Mouse (Mus musculus) left cerebral cortex, adult 8-10 months (tissue): ENCODE results near the gene Camta2. TPM values are rescaled to one million over a fixed set of nuclear protein-coding genes. Genes with fewer than 3 reads are reported as not detected.

Experiments
- DNase-seq, 2 experiments: peaks; one replicate each; pipeline ENCODE4 v3.0.0; 2022; ENCODE audit warnings: low spot score in 2 of 2
- total RNA-seq, 4 experiments: library from RNA; stranded (reverse); gene quantifications; 2 replicates each; pipeline ENCODE4 v1.2.4; 2022

Camta2 gene
- 100 to 1,000 TPM; 185 to 201 (median 191) TPM for total RNA-seq

DNA sequence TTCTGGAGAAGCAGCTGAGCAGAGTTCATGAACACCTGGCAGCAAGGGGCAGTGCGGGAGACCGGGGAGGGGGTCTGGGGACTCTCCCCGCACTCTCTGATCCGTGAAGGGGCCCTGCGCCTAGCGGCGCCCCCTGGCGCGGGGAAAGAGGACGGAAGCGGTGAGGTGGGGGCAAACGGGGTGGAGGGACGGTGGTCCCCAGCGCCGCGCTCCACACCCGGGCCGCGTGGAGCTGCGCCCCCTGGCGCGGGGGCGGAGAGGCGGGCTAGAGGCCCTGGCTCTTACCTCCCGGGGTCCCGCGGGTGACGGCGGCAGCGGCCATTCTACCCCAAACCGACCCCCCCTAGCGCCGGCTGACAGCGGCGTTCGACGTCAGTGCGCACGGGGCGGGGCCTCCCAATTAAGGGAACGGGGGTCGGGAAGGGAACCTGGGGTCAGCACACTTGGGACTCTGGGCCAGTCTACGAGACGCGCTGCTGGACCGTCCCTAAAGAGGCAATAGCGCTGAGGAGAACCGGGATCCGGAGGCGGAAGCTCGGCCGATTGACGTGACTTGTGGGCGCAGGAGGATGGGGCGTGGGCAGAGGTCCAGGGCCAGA is at the start of gene Camta2:
Gene Camta2, minus strand, starts transcription at position 505 of the 599 bp plus-strand sequence.
- DNase-seq: peak; percentile 68 to 79

DNA sequence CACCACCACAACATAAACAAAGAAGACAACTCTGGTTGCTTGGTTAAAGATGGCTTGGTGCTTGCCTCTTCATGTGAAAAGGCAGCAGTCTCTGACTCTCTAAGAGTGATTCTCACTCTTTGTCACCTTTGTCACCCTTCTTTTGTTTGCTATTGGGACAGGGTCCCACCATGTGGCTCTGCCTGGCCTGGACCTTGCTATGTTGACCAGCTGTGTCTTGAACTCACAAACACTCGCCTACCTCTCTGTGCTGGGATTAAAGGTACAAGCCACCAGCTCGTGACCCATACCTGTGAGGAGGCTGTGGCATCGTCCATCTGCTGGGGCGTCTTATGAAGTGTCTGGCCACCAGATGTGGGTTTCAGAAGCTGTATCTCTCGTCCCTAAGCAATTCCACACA is 45.4 kb upstream of the Camta2 start:
- DNase-seq: no peak

DNA sequence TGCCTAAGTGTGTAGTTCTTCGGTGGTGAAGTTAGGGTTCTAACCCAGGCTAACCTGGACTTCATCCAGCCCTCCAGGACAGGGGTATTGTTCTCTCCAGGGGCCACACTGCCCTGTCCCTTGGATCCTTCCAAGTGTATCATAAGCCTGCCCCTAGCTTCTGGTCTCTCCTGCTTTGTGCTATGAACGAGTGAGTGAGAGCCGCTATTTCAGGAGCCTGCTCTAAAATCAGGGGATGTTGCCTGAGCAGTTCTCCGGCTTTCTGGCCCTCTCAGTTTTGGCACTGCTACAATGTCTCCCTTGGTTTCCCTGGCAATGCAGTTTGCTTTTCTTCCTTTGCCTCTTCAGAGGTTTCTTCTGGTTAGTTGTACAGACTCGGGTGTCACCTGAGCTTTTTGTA is 43.3 kb upstream of the Camta2 start:
- peak in 1 of 2 experiments; percentile 53 for DNase-seq

DNA sequence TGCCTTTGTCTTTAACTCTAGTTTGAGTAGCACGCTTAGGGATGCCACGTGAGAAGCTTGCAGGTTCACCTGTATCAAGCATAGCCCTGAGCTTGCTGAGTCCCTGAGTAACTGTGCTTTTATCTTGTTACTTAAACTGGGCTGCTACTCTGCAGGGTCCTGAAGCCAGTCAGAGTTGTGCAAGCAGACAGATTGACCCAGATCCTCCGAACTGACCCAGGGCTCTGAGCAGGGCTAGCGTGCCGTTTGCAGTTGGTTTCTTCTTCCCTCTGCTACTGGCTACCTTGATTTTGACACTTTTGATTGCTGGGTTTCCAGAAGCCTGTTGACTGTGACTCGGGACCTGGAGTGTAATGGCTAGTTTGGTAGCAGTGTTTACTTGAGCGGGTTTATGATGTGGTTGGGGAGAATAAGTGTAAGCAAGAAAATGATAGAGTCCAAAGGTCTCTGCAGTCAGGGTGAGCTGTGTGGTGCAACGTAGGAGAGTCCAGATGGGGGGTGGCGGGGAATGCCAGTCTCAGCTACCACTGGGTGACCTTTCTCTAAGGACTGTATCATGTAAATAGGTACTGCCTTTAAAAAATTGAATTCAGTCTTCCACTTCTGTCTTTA is 42.6 kb upstream of the Camta2 start:
- no peak for DNase-seq

DNA sequence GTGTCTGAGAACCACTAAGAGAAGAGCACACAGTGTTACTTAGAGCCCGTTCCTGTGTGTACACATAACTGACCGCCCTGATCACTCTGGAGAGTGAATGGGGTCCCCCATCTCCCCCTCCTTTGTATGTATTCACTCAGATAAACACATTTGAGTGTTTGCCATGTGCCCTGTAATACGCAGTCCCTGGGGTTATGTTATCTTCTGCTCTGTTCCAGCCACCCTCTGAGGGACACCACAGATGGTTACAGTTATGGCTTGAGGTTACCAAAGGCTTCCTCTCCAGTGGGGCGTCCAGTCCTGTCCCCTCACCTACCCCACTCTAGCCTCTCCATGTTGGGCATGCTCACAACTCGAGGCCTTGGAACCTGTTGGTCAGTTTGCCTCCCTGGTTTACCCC is 39.5 kb upstream of the Camta2 start:
- DNase-seq: no peak

DNA sequence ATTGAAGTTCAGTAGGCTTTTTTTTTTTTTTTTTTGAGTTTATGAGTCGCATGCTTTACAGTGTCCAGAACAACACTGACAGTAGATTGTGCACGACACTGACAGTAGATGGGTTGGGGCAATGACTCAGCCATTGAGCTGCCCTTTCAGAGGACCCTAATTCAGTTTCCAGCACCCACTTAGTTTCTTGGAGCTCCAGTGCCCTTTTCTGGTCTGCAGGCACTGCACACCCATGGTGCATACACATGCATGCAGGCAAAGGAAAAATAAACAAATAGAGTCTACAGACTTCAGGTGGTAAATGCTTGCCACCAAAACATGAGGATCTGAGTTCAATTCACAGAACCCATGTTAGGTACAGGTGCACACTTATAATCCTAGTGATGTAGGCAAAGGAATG is 38.7 kb upstream of the Camta2 start:
- DNase-seq: no peak

DNA sequence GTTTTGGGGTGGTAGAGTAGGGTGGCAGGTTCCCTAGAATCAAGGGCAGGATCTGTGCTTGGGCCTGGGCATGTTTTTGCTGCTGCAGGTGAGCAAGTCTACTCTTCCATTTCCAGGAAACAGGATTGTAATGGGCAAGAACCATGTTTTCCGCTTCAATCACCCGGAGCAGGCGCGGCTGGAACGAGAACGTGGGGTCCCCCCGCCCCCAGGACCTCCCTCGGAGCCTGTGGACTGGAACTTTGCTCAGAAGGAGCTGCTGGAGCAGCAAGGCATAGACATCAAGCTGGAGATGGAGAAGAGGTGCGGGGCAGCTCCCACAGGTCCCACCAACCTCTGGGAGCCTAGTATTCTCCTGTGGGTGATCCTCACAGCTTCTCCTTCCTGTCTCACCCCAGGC is 36.8 kb upstream of the Camta2 start:
- no peak for DNase-seq

DNA sequence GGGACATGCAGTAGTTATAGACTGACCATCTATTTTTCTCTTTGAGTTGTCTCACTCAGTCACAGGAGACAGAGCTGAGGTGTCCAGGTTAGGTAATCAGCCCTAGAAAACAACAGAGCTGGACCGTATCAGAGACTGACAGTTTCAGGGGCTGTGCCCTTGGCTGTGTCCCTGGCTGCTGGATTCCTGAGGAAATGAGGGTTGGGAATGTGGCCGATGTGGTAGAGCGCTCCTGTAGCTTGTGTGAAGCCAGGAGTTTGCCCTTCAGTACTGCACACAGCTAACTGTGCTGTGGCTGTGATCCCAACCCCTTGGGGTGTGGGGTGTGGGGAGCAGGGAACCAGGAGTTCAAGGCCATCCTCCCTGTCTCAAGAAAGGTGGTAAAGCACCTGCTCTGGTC is 33.2 kb upstream of the Camta2 start:
- no peak for DNase-seq

DNA sequence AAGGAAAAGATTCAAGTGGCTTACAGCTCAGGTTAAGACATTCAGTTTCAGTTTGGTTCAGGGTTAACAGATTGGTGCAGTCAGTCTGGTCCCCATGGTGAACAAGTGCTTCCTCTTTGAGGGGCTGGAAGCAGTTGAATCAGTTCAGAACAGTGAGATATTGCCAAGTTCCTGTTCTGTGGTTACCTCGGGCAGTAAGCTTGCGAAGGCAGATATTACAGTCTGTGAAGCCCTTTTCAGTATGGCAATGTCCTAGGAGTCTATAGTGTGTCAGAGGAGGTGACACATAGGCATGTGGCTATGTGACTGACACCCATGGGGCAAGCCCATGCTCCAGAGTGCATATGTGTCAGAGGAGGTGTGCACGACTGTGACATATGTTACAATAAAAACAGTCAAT is 32.7 kb upstream of the Camta2 start:
- DNase-seq: no peak

DNA sequence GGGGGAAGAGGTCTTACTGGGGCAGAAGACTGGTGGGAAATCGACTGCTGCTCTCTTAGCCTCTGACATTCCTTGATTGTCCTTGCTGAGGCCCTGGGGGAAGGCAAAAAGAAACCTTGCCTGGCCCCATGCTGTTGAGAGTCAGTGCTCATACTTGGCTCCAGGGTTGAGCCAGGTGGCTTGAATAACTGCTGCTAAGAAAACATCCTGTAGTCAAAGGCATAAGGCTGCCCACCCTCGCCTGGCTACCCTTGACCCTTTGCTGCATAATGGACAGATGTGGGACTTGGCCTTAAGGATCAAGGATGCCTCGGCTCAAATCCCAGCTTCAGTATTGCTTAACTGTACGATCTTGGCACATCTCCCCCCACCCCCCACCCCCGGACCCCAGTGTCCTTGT is 30.6 kb upstream of the Camta2 start:
- no peak for DNase-seq

DNA sequence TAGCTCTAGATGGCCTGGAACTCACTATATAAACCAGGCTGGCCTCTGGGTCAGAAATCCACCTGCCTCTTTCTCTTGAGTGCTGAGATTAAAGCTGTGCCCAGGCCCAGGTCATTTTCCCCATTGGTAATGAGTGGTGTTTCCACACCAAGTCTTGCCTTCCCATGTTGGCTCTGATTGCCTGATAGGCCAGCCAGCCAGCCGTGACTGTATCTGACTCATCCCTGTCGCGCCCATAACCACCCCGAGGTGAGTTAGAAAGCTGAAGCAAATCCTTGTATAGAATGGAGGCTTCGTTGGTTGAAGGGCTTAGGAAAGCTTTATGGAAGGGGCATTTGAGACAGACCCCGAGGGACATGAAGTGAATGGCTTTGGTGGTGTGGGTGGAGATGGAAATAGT is 27.9 kb upstream of the Camta2 start:
- DNase-seq: no peak

DNA sequence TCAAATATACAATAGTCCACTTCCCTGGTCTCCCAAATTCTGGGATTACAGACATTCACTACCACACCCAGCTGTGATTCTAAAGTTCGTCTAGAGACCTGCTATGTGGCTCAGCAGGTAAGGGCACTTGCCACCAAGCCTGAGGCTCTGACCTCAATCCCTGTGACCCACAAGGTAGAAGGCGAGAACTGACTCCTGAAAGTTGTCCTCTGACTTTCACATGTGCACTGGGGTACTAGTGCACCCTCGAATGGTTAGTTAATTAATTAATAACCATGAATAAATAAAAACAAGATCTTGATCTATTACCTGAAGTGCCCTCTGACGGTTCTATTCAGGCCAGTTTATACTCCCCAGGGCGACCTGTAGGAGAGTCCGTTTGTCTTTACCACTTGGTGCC is 25.3 kb upstream of the Camta2 start:
- no peak for DNase-seq

DNA sequence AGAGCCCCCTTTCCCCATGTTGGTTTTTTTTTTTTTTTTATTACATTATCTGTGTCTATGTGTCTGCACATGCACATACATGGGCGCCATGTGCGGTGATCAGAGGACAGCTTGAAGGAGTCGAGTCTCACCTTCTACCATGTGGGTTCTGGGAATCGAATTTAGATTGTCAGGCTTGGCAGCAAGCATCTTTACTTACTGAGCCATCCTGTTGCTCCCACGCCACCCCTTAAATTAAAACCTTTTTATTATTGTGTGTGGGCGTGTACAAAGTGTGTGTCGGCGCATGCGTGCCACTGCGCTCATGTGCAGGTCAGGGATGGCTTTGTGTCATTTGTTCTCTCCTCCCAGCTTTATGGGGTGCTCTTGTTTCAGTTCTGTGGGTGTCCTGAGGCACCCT is 23.1 kb upstream of the Camta2 start:
- DNase-seq: peak in 1 of 2 experiments; percentile 62

DNA sequence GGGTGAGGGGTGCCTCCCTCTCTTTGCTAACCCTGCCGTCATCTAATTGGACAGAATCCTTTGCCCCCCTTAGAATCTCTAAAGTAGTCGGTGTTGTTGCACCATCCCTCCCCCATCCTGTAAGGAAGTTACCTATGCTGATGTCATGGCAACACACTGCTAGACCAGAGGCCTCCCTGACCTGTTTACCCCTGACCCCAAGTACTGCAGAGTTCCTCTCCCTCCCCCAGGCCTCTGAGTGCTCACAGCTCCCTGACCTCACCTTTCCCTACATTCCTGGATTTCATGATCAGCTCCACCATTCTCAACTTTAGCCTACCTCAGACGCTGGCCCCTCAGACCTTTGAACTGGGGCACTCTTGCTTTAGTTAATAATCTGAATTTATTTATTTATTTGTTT is 18.2 kb upstream of the Camta2 start:
- no peak for DNase-seq

DNA sequence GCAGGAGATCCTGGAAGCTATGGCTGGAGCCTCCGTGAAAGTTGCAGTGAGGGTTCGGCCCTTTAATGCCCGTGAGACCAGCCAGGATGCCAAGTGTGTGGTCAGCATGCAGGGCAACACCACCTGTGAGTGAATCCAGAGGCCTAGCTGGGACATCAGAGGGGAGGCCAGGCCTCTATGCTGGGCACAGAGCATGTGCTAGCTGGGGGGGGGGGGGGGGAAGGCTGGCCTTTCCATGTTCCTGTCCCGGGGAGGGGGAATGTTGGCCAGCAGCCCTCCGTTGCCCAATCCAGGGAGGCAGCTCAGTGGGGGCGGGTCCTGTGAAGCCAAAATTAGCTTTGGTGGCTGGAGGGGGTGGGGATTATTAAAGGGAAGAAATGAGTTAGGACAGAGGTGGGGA is 14.9 kb upstream of the Camta2 start:
- no peak for DNase-seq

DNA sequence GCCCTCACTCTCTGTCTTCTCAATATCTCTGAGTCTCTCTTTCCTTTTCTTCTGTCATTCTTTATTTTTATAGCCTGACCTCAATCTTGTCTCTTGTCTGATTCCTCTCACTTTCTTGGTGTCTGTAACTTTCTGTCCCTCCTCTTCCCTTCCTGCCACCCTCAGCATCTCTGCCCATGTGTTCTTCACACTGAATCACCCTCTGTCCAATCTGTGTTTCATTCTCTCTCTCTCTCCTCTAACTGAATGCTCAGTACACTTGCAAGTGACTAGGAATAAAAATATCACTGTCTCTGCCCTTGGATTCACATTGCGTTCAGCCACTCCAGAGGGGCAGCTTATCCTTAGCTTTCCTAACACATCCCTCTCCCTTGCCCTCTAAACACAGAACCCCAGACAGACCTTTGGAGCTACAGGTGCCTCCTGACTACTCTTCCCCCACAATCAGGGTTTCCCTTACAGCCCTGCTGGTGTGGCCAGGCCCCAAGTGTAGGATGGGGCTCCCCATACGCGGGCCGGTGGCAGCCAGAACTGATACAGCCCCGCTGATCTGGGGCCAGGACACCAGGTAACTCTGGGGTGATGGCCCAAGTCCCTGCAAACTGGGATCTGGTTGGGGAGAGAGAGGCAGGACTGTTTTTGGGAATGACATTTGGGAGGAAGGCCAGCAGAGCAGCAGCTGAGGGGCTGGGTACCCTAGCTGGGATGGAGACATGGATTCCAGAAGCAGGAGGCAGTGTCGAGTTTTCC is 14.3 kb upstream of the Camta2 start:
- no peak for DNase-seq

DNA sequence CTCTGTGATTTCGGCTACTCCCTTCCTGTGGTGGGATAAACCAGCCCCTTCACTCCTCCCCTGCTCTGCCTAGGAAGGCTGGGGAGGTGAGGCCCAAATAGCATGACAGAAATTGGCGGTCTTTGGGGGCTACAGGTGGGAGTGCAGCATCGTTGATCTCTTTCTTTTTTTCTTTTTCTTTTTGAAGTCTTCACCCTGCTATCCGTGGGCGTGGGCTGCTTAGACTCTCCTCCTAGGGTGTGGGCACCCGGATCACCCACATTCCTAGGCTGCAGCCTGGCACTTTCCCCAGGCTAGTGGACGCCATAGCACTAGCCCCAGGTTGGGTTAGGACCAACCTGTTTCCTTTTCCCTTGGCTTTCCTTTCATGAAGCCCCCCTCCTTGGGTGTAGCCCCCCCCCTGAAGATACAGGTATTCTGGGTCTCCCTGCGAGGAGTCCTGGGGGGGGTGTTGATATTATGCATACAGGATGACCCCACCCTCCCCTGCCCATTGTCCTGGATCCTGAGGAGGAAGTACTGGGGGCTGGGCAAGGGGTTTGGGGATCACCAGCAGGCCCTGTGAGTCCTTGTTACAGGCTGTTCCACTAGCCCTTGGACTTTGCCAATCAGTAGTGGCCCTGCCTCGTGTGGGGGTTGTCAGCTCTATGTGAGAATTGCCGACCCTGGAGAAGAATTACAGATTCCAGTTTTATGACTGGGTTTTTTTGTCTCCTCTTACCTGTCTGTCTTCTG is 13.5 kb upstream of the Camta2 start:
- no peak for DNase-seq

DNA sequence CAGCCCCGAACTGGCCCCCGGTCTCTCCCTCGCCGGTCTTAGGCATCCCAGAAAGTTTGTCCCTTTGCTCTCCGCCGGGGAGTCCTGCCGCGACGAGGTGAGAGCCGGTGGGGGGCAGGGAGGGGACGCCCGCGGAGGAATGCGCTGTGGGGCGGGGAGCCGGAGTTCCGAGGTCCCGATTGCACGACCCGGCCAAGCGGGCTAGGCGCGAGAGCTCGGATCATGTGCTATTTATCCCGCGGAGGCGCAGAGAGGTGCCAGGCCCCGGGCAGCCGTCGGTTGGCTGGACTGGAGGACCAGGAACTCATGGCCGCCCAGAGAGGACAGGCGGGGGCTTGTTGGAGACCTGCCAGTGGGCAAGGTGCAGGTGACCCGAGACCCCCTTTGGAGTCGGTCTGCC is 12.7 kb upstream of the Camta2 start:
- DNase-seq: peak; percentile 45 to 55

DNA sequence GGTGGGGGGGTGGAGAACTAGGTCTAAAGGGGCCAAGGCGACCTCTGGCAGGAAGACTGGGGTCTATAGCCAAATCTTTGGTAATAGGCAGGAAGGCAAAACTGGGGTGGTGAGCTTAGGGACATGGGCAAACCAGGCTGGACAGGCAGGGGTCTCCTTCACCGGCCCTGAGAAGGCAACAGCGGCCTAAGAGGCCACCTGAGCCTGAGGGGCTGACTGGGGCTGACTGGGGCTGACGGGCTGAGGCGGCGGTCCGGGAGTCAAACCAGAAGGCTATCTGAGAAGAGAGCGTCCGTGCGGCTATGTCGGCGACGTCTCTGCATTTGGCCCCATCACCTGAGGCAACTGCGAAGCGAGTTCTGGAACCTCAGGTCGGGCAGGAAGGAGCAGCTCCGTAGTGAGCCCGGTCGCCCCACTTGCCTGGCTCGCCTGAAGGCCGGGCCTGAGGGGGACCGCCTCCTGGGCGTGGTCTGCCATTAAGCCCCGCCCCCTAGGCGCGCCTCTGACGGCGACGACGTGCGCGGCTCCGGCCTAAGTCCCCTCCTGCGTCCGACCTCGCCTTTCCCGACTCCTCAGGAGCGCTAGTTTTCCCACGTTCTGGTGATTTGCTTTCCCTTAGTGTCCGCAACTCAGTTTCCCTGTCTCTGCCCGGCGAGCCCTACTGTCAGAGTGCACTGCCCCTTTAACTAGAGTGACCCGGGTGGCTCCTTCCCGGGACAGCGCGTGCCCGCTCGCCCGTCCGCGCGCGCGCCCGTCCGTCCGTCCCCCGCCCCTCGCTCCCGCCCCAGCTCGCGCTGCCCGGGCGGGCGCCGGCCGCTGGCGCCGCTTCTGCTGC is 12.0 kb upstream of the Camta2 start, which contains the start of the genes Inca1 and Kif1c:
Gene Inca1, minus strand, starts transcription at position 434 of the 835 bp plus-strand sequence.
Gene Kif1c, plus strand, starts transcription at position 827 of the 835 bp plus-strand sequence.
- DNase-seq: peak; percentile 88 to 89

DNA sequence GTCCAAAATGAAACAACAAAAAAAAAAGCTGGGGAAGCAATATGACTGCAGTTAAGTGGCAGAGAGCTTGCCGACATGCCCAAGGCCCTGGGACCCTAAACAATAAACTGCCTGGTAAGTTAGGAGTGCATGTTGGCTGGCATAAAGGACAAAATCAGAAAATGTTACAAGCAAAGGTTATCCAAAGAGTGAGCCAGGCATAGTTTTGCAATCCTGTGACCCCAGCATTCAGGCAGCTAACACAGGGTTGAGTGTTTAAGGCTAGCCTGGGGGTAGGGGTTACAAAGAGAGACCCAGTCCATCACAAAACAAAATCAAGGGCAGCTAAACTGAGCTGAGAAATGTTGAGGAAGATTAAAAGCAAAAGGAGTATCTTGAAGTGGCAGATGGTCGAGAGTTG is 11.1 kb upstream of the Camta2 start:
- DNase-seq: no peak

DNA sequence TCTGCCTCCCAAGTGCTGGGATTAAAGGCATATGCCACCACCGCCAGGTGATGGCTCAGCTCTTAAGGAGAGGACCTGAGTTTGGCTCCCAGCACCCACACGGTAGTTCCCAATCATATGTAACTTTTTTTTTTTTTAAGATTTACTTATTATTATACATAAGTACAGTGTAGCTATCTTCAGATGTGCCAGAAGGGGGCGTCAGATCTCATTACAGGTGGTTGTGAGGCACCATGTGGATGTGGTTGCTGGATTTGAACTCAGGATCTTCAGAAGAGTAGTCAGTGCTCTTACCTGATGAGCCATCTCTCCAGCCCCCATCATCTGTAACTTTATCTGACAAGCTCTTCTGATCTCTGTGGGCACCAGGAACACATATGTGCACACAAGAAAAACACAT is 9.5 kb upstream of the Camta2 start:
- no peak for DNase-seq
